In the genomic region with DNA sequence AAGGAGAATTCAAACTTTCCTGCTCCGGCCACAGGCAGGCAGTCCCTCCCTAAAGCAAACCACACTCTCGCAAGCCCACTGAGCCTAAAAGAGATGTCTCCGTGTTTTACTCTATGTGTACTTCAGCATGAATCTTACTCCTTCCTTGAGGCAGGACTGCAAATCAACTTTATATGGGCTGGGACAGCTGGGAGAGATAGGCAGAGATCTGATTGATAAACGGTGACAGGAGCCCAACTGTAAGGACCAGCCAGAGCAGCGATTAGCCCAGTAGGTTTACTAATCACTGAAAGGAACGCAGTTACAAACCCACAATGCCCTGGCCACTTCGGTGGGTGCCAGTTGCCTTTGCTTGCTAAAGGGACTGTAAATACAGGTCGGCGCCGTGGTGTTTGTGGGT, we compare ENCODE assay signal across 8 mouse cellular contexts. TPM values are rescaled to one million over a fixed set of nuclear protein-coding genes. Genes with fewer than 3 reads are reported as not detected.
DNase-seq lines count a peak whose midpoint lies in the region; ATAC-seq and TF ChIP-seq lines count a peak whose summit lies in the region.

No protein-coding gene starts in this region.

- peaks cover 3% of the 10 kb centered on the region for H3K9me3 ChIP-seq in kidney, embryonic 14.5 days (ENCODE audit: control insufficient read depth, low read length)
- no peaks in the 10 kb centered on the region for H3K9me3 ChIP-seq in embryonic facial prominence, embryonic 11.5 days (replicated peaks; ENCODE audit: control insufficient read depth, low read length)
- no peaks in the 10 kb centered on the region for H3K9me3 ChIP-seq in intestine, postnatal 0 days (ENCODE audit: control insufficient read depth)

- TF ChIP-seq POLR2A in myocyte (IDR thresholded peaks at IDR 0.05; ENCODE audit: insufficient read length, low read depth), result no peak

- no peaks in the 10 kb centered on the region for H3K36me3 ChIP-seq in kidney, embryonic 14.5 days (ENCODE audit: control insufficient read depth, insufficient read depth, low read length)
- H3K36me3 ChIP-seq in embryonic facial prominence, embryonic 11.5 days (replicated peaks; ENCODE audit: control insufficient read depth, insufficient read depth, low read depth, low read length), result no peaks in the 10 kb centered on the region
- H3K36me3 ChIP-seq in intestine, postnatal 0 days (ENCODE audit: control insufficient read depth, insufficient read depth), result no peaks in the 10 kb centered on the region
- no peaks in the 10 kb centered on the region for H3K36me3 ChIP-seq in myocyte (ENCODE audit: control insufficient read depth, insufficient read depth)

- no peak for DNase-seq in kidney, postnatal 14 days
- DNase-seq in embryonic facial prominence, embryonic 11.5 days (ENCODE audit: low spot score), result no peak
- no peak for DNase-seq in urinary bladder, postnatal 4 days (ENCODE audit: low spot score in 2 of 2)
- DNase-seq in thymus, postnatal 4 days, result no peak
- DNase-seq in spleen, adult 12 weeks (ENCODE audit: low spot score), result no peak

- H3K4me2 ChIP-seq in kidney, embryonic 14.5 days (replicated peaks; ENCODE audit: low read depth, low read length), result peak overlapping the region; percentile 39
- peak overlapping the region; percentile 10; the same call in 1 of the 2 replicates for H3K4me2 ChIP-seq in embryonic facial prominence, embryonic 11.5 days (ENCODE audit: low read depth, low read length)
- H3K4me2 ChIP-seq in intestine, postnatal 0 days (replicated peaks; ENCODE audit: low read depth), result peak overlapping the region; percentile 52
- peak overlapping the region; percentile 30 for H3K4me2 ChIP-seq in myocyte (ENCODE audit: low read depth)

- no peaks in the 10 kb centered on the region; the same call in 1 of the 2 replicates for H3K27me3 ChIP-seq in kidney, embryonic 14.5 days (ENCODE audit: control insufficient read depth, insufficient read depth, low read length)
- H3K27me3 ChIP-seq in embryonic facial prominence, embryonic 11.5 days (ENCODE audit: control insufficient read depth, insufficient read depth, low read length), result no peaks in the 10 kb centered on the region
- H3K27me3 ChIP-seq in intestine, postnatal 0 days (replicated peaks; ENCODE audit: control insufficient read depth, insufficient read depth, low read length), result no peaks in the 10 kb centered on the region
- no peaks in the 10 kb centered on the region for H3K27me3 ChIP-seq in myocyte (ENCODE audit: control insufficient read depth, insufficient read depth, insufficient read length)

- no peak overlapping the region for H3K27ac ChIP-seq in kidney, embryonic 14.5 days (ENCODE audit: low read depth, low read length)
- H3K27ac ChIP-seq in embryonic facial prominence, embryonic 11.5 days (replicated peaks; ENCODE audit: low read depth, low read length), result no peak overlapping the region
- no peak overlapping the region for H3K27ac ChIP-seq in intestine, postnatal 0 days (ENCODE audit: low read depth, low read length)

- WGBS in kidney, embryonic 14.5 days, result 31% methylated on average over 10 of the region's 10 CpGs
- WGBS in embryonic facial prominence, embryonic 11.5 days, result 31% methylated on average over 10 of the region's 10 CpGs
- 20% methylated on average over 10 of the region's 10 CpGs for WGBS in intestine, postnatal 0 days

- no peak overlapping the region for H3ac ChIP-seq in myocyte (ENCODE audit: control insufficient read depth, insufficient read length)

- no peaks in the 10 kb centered on the region for H3K79me2 ChIP-seq in myocyte (ENCODE audit: control insufficient read depth, insufficient read depth)

- no peak for TF ChIP-seq CTCF in intestine, postnatal 0 days (IDR thresholded peaks at IDR 0.05; ENCODE audit: low read depth)

- H3K9ac ChIP-seq in kidney, embryonic 14.5 days (ENCODE audit: low read depth, low read length), result peak overlapping the region; percentile 47; the same call in 1 of the 2 replicates
- peak overlapping the region; percentile 34; the same call in 1 of the 2 replicates for H3K9ac ChIP-seq in embryonic facial prominence, embryonic 11.5 days (replicated peaks; ENCODE audit: low read length)
- H3K9ac ChIP-seq in intestine, postnatal 0 days (ENCODE audit: low read depth, low read length), result no peak overlapping the region

- no peaks in the 10 kb centered on the region for H3K4me1 ChIP-seq in kidney, embryonic 14.5 days (ENCODE audit: control insufficient read depth, insufficient read depth, low read length)
- H3K4me1 ChIP-seq in embryonic facial prominence, embryonic 11.5 days (ENCODE audit: control insufficient read depth, insufficient read depth, low read length), result 0 out of 2 replicates have a peak, but pooled peaks cover 2% of the 10 kb centered on the region
- no peaks in the 10 kb centered on the region for H3K4me1 ChIP-seq in intestine, postnatal 0 days (replicated peaks; ENCODE audit: control insufficient read depth, insufficient read depth, low read length)

- no peak for ATAC-seq in kidney, embryonic 14.5 days (ENCODE audit: low FRiP score, low TSS enrichment)
- ATAC-seq in embryonic facial prominence, embryonic 11.5 days (replicated peaks; ENCODE audit: insufficient number of reproducible peaks, low FRiP score, low TSS enrichment, low read depth), result no peak
- ATAC-seq in intestine, postnatal 0 days, result no peak

- peak overlapping the region; percentile 24 for H3K4me3 ChIP-seq in kidney, embryonic 14.5 days (ENCODE audit: low read length)
- H3K4me3 ChIP-seq in embryonic facial prominence, embryonic 11.5 days (ENCODE audit: low read depth, low read length), result no peak overlapping the region
- H3K4me3 ChIP-seq in intestine, postnatal 0 days (ENCODE audit: low read depth, low read length), result no peak overlapping the region
- H3K4me3 ChIP-seq in myocyte, result no peak overlapping the region

TF ChIP-seq in myocyte, 11 proteins besides CTCF, POLR2A, EP300 and RAD21:
- TF ChIP-seq SRF (IDR thresholded peaks at IDR 0.05; ENCODE audit: control insufficient read depth, insufficient read length, low read depth) (no peak), CEBPB (IDR thresholded peaks at IDR 0.05; ENCODE audit: insufficient read depth, poor library complexity, severe bottlenecking) (no peak), POLR2AphosphoS2 (IDR thresholded peaks at IDR 0.05; ENCODE audit: insufficient read length, low read depth) (no peak), MYOD1 (IDR thresholded peaks at IDR 0.05; ENCODE audit: control insufficient read depth in 1 of 3, insufficient read length in 2 of 3, low read depth in 2 of 3) (no peak), MYOG (IDR thresholded peaks at IDR 0.05; ENCODE audit: control insufficient read depth in 1 of 3, insufficient read depth in 1 of 3, insufficient read length in 2 of 3, low read depth in 2 of 3) (no peak), USF1 (IDR thresholded peaks at IDR 0.05; ENCODE audit: low read depth) (no peak), E2F4 (IDR thresholded peaks at IDR 0.05; ENCODE audit: insufficient read depth) (no peak), REST (IDR thresholded peaks at IDR 0.05; ENCODE audit: insufficient read depth, insufficient read length) (no peak), MAX (IDR thresholded peaks at IDR 0.05; ENCODE audit: low read depth) (no peak), TCF3 (IDR thresholded peaks at IDR 0.05; ENCODE audit: insufficient read length, low read depth) (no peak)

RNA-seq across cellular contexts. Expression of a gene that starts 35.5 kb away (rescaled TPM):
- polyA plus RNA-seq in kidney, embryonic 14.5 days (2014; fragmentation: Nextera tagmentation; extraction: Ambion mirVana), result not detected in 2 replicates
- 0.33 TPM in 1 of 2 replicates, not detected in the other for polyA plus RNA-seq in embryonic facial prominence, embryonic 11.5 days (2014; fragmentation: Nextera tagmentation; extraction: Ambion mirVana)
- 2.3 and 2.4 TPM in 2 replicates for polyA plus RNA-seq in intestine, postnatal 0 days (2015; fragmentation: Nextera tagmentation; extraction: Ambion mirVana)
- polyA plus RNA-seq in myocyte (2012; fragmentation: generic; extraction: Trizol), result 0.07 TPM
